Mouse (Mus musculus) liver, postnatal 0 days (tissue): ENCODE data around the gene Adam10.

Experiments used
- CTCF ChIP-seq: sonication (generic); IDR thresholded peaks from 2 replicates; pipeline ENCODE4 v1.5.1; 2016; ENCODE audit warnings: antibody characterized with exemption, low read depth
- EP300 ChIP-seq: IDR thresholded peaks from 2 replicates; pipeline ENCODE4 v1.6.1; 2016; ENCODE audit warnings: antibody characterized with exemption, low read depth, mild to moderate bottlenecking

- TF ChIP-seq CTCF (no peak), EP300 (no peak)
These were observed 52.3 kb downstream of the Adam10 start for GRCm38 (mm10) chr9:70731079-70731478.
